Mouse (Mus musculus): ENCODE measurements at regions not wholly inside any gene's neighbourhood (a gene's known extent, or its start where the extent isn't known, plus 50 kb on each side); places are given as distances from the start of the nearest gene placed in this dataset.

DNA sequence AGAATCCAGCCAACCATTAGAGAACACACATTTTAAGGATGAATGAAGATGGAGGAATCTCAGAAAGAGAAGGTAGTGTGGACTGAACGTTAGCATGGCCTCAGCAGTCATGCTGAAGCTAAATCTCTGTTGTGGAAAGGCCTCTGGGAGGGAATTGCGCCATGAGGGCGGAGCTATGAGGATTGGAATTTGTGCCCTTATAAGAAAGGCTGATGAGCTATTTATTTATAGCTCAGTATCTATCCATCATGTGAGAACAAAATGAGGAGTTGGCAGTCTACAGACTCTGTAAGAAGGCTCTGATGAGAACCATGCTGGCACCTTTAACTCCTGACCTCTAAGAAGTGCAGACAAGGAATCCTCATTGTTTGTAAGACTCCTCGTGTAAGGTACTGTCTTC is 214.8 kb upstream of the Daam1 start:
- no peak for DNase-seq (ENCODE audit: extremely low spot score in 1 of 2, low spot score in 1 of 2)

DNA sequence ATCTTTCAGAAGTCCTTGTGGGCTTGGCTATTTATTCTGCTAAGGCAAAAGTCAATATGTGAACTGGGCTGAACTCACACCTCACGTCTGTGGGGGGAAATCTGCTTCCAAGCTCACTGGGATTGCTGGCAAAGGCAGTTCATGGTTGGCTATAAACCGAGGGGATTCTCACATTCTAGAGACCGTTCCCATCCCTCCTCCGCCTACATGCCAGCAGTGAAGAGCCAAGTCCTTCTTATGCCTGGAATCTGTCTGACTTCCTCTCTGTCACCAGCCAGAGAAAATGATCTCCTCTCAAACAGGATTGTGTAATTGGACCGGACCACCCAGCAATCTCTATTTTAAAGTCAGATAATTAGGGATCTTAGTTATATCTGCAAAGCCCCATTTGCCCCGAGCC is 212.4 kb upstream of the Daam1 start:
- no peak for DNase-seq (ENCODE audit: extremely low spot score in 1 of 2, low spot score in 1 of 2)

DNA sequence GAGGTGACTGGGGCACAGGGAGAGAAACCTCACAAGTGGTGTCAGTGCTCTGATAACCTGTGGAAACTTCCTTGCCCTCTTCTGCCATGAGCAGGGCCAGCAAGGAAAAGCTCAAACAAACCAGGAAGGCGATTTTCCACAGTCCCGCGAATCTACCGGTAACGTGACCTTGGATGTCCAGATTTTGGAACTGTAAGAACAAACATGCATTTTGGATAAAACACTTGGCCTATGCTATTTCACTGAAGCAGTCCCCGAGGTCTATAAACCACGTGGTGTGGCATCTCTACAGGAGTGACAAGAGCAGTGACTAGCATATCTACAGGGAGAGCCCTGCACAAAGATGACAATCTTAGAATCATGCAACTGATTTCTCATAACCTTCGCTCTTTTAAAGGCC is 211.9 kb upstream of the Daam1 start:
- DNase-seq (ENCODE audit: extremely low spot score in 1 of 2, low spot score in 1 of 2): no peak

DNA sequence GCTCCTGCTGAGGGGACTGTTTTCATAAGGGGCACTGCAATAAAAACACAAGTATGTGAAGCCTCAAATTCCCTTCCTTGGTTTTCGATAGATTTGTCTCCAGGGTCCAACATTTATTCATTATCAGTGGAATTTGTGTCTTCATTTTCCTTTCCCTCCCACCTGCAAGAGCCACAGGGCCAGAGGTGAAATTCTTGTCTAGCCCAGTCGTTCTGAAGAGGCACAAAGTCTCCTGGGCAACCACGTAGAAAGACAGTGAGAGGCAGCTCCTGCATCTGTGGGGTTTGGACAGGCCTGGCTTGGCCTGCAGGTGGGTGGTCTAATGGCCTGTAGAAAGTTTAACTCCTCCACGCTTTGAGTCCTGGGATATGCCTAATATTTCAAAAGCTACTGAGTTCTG is 211.3 kb upstream of the Daam1 start:
- DNase-seq (ENCODE audit: extremely low spot score in 1 of 2, low spot score in 1 of 2): no peak

DNA sequence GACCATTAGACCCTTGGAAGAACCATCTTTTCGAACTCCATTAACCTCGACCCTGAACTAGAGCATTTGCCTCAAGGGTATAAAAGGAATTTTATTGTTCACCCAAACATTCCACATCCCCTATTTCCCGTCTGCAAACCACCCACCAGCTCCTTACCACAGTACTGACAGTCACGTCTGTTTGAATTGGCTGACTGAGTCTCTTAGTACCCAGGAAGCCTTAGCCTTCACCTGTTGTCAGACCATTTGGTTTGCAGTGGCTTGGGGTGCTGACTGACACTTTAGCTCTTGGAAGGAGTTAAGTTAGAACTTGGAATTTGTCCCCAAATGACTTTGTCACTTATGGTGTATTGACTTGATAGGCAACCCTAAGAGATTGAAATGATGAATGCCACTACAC is 209.3 kb upstream of the Daam1 start:
- DNase-seq (ENCODE audit: extremely low spot score in 1 of 2, low spot score in 1 of 2): no peak

DNA sequence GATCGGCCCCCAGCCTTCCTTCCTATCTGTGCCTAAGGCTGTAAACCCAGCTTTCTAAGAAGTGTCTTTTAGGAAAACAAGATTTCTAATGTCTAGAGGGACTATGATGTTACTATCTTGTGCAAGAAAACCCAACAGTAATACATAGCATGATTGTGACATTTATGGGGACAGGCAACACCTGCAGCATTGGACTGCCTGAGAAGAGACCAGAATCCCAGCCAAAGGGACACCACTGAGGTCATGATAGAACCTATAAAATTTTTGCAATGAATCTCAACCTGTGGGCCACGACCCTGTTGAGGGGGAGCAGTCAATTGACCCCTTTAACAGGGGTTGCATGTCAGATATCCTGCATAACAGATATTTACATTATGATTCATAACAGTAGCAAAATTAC is 208.1 kb upstream of the Daam1 start:
- DNase-seq (ENCODE audit: extremely low spot score in 1 of 2, low spot score in 1 of 2): no peak

DNA sequence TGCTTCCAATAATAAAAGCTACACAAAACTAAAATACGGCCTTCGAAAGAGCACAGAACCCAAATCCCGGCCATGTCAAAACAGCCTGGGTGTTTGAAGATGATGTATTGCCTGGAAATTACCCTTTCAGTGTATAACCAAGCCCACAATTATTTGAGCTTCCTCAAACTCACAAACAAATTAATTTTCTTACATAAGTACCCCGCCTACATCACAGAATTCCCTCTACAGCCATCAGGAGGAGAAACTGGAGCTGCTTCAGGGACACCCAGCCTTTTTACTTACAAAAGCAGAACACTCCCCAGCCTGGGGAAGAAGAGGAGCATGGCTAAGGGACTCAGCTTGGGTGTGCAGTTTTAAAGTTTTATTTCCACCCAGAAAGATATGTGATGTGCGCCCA is 207.6 kb upstream of the Daam1 start:
- DNase-seq (ENCODE audit: extremely low spot score in 1 of 2, low spot score in 1 of 2): no peak

DNA sequence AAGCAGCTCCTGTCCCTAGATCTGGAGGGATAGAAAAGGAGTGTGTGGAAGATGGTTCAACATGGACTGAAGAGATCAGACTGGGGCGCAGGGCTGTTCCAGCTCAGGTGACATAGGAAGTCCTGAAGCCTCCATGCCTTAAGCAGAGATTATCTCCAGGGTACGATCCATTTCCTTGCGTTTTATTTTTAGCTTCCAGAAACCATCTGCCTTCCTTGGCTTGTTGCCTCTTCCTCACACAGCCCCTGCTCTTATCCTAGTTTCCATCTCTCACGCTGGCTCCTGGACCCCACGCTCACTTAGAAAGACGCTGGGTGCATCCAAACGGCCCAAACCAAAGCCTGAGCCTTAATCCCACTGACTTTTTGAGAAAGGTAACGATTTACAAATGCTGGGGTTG is 206.8 kb upstream of the Daam1 start:
- DNase-seq (ENCODE audit: extremely low spot score in 1 of 2, low spot score in 1 of 2): no peak

DNA sequence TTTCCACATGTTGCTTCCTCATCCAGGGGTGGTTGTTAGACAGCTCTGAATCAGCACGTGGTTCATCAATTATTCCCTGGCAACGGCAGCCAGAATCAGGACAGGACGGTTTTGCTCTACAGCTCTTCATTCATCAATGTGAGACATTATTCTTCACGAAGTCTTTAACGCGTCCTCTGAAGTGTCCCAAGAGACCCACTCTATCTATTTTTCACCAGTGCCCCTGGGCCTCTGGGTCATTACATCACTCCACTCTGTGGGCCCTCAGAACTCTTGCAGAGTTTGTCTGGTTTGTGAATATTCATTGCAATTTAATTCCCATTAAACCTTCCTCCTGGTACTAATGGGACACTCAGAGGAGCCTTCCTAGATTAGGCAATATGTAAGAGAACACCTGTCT is 206.2 kb upstream of the Daam1 start:
- DNase-seq (ENCODE audit: extremely low spot score in 1 of 2, low spot score in 1 of 2): no peak

DNA sequence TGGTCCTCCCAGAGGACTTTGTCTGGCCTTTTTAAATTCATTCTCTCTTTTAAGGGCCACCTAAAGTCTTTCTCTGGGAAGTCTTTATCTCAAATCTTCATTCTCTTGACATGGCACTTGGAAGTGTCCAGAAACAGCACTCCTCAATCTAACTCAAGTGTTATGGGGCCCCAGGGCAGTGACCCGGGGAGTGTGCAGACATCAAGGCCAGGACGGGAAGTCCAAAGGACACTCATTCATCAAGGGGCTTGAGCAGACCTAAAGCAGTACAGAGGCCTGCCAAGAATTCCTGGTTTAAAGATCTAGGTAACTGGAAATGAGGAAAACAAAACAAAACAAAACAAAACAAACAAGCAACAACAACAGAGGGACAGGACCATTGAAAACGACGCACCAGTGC is 205.8 kb upstream of the Daam1 start:
- DNase-seq (ENCODE audit: extremely low spot score in 1 of 2, low spot score in 1 of 2): no peak

DNA sequence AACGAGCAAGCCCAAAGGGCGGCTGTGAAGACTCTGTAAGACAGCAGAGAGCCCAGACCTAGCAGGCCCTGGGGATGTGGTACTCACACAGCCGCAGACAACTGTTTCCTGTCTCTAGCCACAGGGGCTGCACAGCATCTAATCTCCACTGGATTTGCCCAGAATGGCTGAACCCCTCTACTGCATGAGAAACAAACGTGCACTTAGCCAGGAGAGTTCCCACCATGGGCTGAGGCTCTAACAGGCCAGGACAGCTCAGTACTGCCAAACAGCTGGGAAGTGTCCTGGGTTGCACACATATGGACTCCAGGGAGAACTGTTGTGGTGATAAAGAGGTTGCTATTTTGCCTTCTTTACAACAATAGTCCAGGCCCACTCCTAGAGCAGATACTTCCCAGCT is 204.1 kb upstream of the Daam1 start:
- DNase-seq (ENCODE audit: extremely low spot score in 1 of 2, low spot score in 1 of 2): no peak

DNA sequence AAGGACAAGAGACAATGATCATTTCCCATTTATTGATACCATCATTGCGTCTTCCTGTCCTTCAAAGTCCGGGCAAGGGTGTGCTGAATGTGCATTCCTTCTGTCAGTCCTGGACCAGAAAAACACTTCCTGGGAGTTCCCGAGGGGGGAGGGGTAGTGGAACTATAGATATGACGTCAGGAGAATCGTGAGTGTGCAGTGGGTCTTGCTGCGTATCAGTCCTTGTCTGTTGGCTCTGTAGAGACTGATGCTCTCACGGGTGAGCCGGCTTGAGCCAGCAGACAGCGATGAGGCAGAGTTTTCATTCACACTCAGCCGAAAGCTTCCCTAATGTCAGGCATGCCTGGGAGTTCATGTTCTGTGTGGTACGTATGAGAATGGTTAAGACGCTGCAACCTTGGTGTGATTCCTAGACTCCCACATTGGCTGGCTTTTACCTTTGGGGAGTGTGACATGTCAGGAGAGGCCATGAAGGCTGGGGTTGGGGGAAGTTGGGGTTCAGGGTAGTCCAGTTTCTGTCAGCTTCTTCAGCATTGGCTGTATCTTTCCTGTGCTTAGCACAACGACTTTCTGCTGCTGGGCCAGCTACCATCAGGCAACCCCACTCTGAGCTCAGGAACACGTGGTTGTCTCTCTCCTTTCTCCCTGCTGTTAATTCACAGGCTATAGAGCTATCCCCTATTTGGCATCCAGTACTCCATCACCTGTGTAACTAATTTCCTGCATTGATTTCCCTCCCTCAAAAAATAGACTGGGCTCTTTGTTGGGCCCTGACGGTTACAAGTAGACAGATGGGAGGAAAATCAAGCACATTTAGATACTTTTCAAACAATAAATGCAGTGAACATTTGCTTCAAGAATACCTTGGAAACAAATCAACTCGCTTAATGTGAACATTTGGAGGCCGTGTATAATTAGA is 203.2 kb upstream of the Daam1 start:
- no peak for DNase-seq (ENCODE audit: extremely low spot score in 1 of 2, low spot score in 1 of 2)

DNA sequence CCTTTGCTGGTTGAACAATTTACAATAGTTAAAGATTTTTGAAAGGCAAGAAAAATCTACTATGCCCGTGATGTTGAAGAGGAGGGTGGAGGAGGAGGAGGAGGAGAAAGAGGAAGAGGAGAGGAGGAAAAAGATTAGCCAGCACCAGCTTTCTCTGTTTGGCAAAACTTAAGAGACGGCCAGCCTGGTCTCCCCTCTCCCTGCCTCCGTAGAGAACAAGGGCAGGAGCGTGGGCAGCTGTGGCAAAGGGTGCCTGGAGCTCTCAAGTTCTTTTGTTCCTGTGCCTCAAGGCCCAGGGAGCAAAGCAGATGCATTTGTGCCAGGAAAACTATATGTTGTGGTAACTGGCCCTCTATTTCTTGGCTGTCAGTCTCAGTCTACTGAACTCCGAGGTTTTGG is 202.5 kb upstream of the Daam1 start:
- no peak for DNase-seq (ENCODE audit: extremely low spot score in 1 of 2, low spot score in 1 of 2)

DNA sequence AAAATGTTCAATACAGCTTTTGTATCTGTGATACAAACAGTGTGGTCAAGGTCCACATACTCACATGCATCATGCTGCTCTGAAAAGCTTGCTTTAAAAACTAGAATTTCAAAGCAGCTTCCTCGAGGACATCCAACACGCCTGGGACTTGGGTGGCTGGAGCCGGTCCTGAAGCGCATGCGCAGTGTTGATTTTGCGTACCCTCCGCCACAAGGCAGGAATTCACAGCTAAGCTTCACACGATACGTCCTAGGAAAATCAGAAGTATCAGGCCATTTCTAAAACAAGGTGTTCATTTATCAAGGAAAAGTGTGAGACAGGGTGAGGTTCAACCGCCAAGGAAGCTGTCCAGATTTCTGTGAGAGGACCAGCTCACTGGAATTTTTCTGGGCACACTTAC is 202.1 kb upstream of the Daam1 start:
- DNase-seq (ENCODE audit: extremely low spot score in 1 of 2, low spot score in 1 of 2): no peak

DNA sequence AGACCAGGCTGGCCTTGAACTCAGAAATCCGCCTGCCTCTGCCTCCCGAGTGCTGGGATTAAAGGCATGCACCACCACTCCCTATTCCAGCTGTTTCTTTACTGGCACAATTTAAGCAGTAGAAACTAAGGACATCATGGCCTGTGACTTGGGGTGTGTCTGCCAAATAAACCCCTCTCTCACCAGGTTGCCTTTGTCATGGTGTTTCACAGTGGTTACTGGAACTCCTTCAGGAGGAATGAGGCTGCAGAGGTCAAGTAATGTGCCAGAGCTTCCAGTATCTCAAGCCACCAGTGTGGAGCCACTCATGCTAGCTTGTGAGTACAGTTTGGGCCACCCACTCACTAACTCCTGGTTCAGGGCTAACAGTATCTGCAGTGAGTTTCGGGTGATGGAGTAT is 200.5 kb upstream of the Daam1 start:
- DNase-seq (ENCODE audit: extremely low spot score in 1 of 2, low spot score in 1 of 2): no peak

DNA sequence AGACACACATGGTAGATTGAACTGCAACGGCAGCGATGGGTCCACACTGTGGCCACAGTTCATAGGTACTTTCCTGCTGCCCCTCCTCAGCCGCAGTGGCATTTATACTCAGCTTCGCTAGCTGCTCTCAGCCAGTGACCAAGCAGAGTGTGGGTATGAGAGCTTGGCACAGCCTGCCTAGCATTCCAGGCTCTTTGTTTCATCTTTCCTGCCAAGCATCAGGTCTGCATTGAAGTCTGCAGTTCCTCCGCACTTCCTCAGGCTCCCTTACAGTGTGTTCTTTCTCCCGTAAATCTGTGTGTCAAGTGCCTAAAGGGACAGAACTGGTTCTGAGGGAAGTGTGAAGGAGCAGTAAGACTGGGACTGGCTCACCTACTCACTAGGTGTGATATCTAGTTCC is 194.6 kb upstream of the Daam1 start:
- DNase-seq (ENCODE audit: extremely low spot score in 1 of 2, low spot score in 1 of 2): no peak

DNA sequence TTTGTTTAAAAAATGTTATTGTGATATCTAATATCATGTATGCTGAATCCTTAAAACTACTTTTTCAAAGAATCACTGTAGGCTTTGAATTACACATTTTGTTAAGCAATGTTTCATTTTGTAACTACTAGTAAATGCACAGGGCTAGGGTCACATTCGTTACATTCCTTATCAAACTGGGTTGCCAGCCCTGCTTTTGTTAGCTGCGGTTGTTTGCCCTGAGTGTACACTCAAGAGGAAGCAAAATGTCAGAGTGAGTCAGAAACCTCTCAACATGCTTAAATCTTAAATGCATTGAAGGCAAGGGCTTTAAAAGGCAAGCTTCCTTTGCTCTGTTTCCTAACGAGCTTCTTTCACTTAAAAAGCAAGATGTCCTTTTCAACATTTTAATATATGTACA is 193.6 kb upstream of the Daam1 start:
- DNase-seq (ENCODE audit: extremely low spot score in 1 of 2, low spot score in 1 of 2): no peak

DNA sequence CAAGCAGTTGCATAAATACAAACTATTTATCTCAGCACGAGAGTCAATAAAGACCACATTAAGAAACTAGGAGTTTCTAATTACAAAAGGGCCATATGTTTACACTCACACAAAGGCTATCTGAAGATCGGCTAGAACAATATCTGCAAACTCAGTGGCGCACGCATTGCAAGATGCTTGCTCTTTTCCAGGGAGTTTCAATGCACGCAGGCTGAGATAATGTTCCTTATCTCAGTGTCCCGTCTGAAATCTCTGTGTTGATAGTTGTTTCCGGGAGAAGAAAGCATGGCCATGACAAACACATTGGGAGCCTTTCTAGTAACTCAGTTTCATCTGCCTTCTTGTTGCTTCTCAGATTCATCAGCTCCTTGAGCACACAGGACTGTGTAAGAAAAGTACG is 192.6 kb upstream of the Daam1 start:
- no peak for DNase-seq (ENCODE audit: extremely low spot score in 1 of 2, low spot score in 1 of 2)

DNA sequence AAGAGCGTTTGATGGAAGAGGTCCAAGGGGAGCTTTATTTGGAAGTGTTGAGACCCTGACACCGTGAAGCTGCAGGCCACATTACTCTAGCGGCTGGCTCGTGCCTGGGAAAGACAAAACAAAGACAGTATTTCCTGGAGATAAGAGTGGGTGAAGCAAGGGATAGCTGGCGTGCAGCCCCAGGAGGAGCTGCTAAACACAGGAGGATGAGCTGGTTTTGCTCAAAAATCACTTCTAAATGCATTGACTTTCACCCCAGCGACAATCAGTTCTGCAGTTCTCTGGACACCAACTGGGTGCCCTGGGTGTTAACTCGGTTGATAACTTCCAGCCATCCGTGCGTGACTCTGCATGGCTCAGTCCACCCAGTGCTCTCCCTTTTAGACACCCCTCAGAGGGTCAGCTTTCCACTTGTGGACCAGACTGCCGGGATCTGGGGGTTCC is 190.8 kb upstream of the Daam1 start:
- no peak for DNase-seq (ENCODE audit: extremely low spot score in 1 of 2, low spot score in 1 of 2)

DNA sequence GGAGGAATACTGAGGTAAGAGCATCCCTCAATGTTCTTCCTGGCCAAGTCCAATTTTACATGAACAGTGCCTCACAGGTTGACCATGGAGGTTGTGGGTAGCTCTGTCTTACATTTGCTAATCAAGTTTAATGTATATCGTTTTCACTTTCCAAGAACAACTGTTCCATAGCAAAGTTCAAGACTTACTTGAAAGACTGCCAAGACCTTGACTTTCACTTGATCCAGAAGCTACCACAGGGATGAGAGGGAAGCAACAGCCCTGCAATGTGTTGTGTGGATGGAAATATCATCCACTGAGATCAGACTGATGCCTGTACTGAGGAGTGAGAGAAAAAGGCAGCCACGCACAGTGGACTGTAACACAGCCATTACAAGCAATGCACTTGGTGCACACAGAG is 189.4 kb upstream of the Daam1 start:
- DNase-seq (ENCODE audit: extremely low spot score in 1 of 2, low spot score in 1 of 2): no peak

DNA sequence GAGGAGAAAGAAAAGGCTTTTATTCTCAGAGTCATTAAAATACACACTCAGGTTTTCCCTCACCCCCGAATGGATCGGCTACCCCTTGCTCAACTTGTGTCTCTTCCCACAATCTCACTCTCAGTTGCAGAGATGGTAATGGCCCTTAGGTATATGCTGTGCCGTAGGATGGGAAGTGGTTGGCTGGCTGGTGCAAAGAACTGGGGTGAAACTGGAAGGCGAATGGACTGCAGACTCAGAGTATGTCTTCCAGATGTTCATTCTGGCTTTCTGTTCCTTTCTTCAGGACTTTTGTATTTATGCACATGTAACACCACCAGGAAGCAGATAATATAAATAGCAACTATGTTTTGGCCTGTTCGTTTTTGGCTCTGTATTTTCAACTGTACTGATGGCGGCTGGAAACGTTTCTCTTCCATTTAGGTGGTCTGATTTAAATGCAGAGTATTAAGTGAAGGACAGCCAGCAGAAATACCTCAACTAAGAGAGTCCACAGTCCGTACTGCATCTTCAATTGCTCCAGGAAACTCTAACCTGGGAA is 188.0 kb upstream of the Daam1 start:
- no peak for DNase-seq (ENCODE audit: extremely low spot score in 1 of 2, low spot score in 1 of 2)

DNA sequence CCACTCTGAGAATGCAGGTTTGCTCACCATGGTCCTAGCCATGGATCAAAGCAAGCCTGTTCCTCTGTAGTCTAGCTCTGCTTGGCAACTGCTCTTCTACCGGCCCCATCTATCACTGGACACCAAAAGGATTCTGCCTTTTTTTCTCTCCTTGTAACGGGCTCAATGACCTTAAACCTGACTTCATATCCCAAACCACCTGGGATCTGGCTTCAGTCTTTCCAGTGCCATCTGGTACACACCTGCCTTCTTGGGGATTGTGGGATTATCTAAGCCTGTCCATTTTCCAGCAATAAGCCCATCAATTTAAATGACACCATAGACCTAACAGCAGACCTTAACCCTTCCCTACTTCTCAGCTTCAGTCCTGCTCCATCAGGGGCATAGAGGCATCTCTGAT is 179.6 kb upstream of the Daam1 start:
- DNase-seq (ENCODE audit: extremely low spot score in 1 of 2, low spot score in 1 of 2): no peak
